ENCODE assay signal across 17 mouse cellular contexts in genomic region chr1:133408880-133409516, GRCm38 (mm10). TPM values are rescaled to one million over a fixed set of nuclear protein-coding genes. Genes with fewer than 3 reads are reported as not detected.
DNase-seq lines count a peak whose midpoint lies in the region; ATAC-seq lines count a peak whose summit lies in the region.
"Had no signal": no experiment of that assay in that cellular context is flagged by ENCODE, and none has a peak within 500 bp of the region (broad histone marks: within the 10 kb centered on the region; RNA-seq: fewer than 3 reads in every experiment).

No protein-coding gene starts in this region.

- peak overlapping the region; percentile 24; the same call in 1 of the 2 replicates for H3K4me2 ChIP-seq in midbrain, embryonic 11.5 days
- no peak overlapping the region for H3K4me2 ChIP-seq in midbrain, embryonic 15.5 days
- no peak overlapping the region; the same call in 1 of the 2 replicates for H3K4me2 ChIP-seq in neural tube, embryonic 12.5 days (replicated peaks)
- no peak overlapping the region for H3K4me2 ChIP-seq in intestine, embryonic 15.5 days (replicated peaks)
- H3K4me2 ChIP-seq: heart, embryonic 15.5 days; limb, embryonic 15.5 days had no signal

- no peaks in the 10 kb centered on the region for H3K36me3 ChIP-seq in heart, embryonic 10.5 days
- H3K36me3 ChIP-seq in midbrain, embryonic 11.5 days (ENCODE audit: control insufficient read depth, insufficient read depth, low read length) = no peaks in the 10 kb centered on the region
- no peaks in the 10 kb centered on the region for H3K36me3 ChIP-seq in midbrain, embryonic 15.5 days (replicated peaks)
- H3K36me3 ChIP-seq in neural tube, embryonic 12.5 days = no peaks in the 10 kb centered on the region
- no peaks in the 10 kb centered on the region for H3K36me3 ChIP-seq in intestine, embryonic 15.5 days
- H3K36me3 ChIP-seq: heart, embryonic 15.5 days; limb, embryonic 15.5 days had no signal

- ATAC-seq in midbrain, embryonic 11.5 days (ENCODE audit: low FRiP score) = peak; percentile 57
- no peak for ATAC-seq in midbrain, embryonic 15.5 days (replicated peaks)
- ATAC-seq in neural tube, embryonic 12.5 days (ENCODE audit: low FRiP score, low read depth) = peak; percentile 13; the same call in 1 of the 2 replicates
- ATAC-seq in intestine, embryonic 15.5 days = no peak
- ATAC-seq: forebrain, embryonic 16.5 days; intestine, postnatal 0 days had no signal

- H3K4me1 ChIP-seq in heart, embryonic 10.5 days = peaks cover 62% of the 10 kb centered on the region
- peaks cover 54% of the 10 kb centered on the region for H3K4me1 ChIP-seq in midbrain, embryonic 11.5 days (ENCODE audit: control insufficient read depth, insufficient read depth, low read length)
- H3K4me1 ChIP-seq in midbrain, embryonic 15.5 days = peaks cover 10% of the 10 kb centered on the region; the same call in 1 of the 2 replicates
- H3K4me1 ChIP-seq in neural tube, embryonic 12.5 days = peaks cover 17% of the 10 kb centered on the region
- H3K4me1 ChIP-seq in intestine, embryonic 15.5 days (replicated peaks) = peaks cover 38% of the 10 kb centered on the region

- H3K27me3 ChIP-seq in heart, embryonic 10.5 days (ENCODE audit: insufficient read depth, poor library complexity, severe bottlenecking) = no peaks in the 10 kb centered on the region
- H3K27me3 ChIP-seq in midbrain, embryonic 11.5 days (ENCODE audit: control insufficient read depth, insufficient read depth, low read length) = no peaks in the 10 kb centered on the region
- no peaks in the 10 kb centered on the region for H3K27me3 ChIP-seq in midbrain, embryonic 15.5 days (replicated peaks)
- no peaks in the 10 kb centered on the region for H3K27me3 ChIP-seq in neural tube, embryonic 12.5 days (replicated peaks)
- no peaks in the 10 kb centered on the region for H3K27me3 ChIP-seq in intestine, embryonic 15.5 days (replicated peaks)
- H3K27me3 ChIP-seq: heart, embryonic 15.5 days; limb, embryonic 15.5 days had no signal

- H3K4me3 ChIP-seq in heart, embryonic 10.5 days = no peak overlapping the region
- no peak overlapping the region for H3K4me3 ChIP-seq in midbrain, embryonic 11.5 days (ENCODE audit: low read depth, low read length)
- no peak overlapping the region for H3K4me3 ChIP-seq in midbrain, embryonic 15.5 days
- no peak overlapping the region for H3K4me3 ChIP-seq in neural tube, embryonic 12.5 days
- H3K4me3 ChIP-seq in intestine, embryonic 15.5 days (replicated peaks) = no peak overlapping the region
- H3K4me3 ChIP-seq: heart, embryonic 15.5 days; limb, embryonic 15.5 days had no signal

- intact Hi-C loops in heart, postnatal 36 days (cut with DNase I) = no loop called here

- no peaks in the 10 kb centered on the region for H3K9me3 ChIP-seq in heart, embryonic 10.5 days
- H3K9me3 ChIP-seq in midbrain, embryonic 11.5 days (ENCODE audit: control insufficient read depth, low read length) = no peaks in the 10 kb centered on the region
- H3K9me3 ChIP-seq in midbrain, embryonic 15.5 days = no peaks in the 10 kb centered on the region
- no peaks in the 10 kb centered on the region for H3K9me3 ChIP-seq in neural tube, embryonic 12.5 days
- no peaks in the 10 kb centered on the region for H3K9me3 ChIP-seq in intestine, embryonic 15.5 days
- H3K9me3 ChIP-seq: heart, embryonic 15.5 days; limb, embryonic 15.5 days had no signal

- peak overlapping the region; percentile 73 for H3K27ac ChIP-seq in heart, embryonic 10.5 days
- peak overlapping the region; percentile 44 for H3K27ac ChIP-seq in midbrain, embryonic 11.5 days (ENCODE audit: low read depth, low read length)
- H3K27ac ChIP-seq in midbrain, embryonic 15.5 days = no peak overlapping the region
- H3K27ac ChIP-seq in neural tube, embryonic 12.5 days = no peak overlapping the region
- H3K27ac ChIP-seq in intestine, embryonic 15.5 days = no peak overlapping the region
- H3K27ac ChIP-seq: limb, embryonic 15.5 days had no signal

- H3K9ac ChIP-seq in midbrain, embryonic 11.5 days (ENCODE audit: low read length) = peak overlapping the region; percentile 42
- H3K9ac ChIP-seq in midbrain, embryonic 15.5 days = no peak overlapping the region
- no peak overlapping the region for H3K9ac ChIP-seq in neural tube, embryonic 12.5 days
- H3K9ac ChIP-seq in intestine, embryonic 15.5 days = no peak overlapping the region
- H3K9ac ChIP-seq: heart, embryonic 15.5 days; limb, embryonic 15.5 days had no signal

- 24% methylated on average over 6 of the region's 6 CpGs for WGBS in heart, embryonic 10.5 days
- 8% methylated on average over 6 of the region's 6 CpGs for WGBS in midbrain, embryonic 11.5 days
- WGBS in midbrain, embryonic 15.5 days = 8% methylated on average over 6 of the region's 6 CpGs
- 8% methylated on average over 6 of the region's 6 CpGs for WGBS in neural tube, embryonic 12.5 days
- WGBS in intestine, embryonic 15.5 days = 23% methylated on average over 6 of the region's 6 CpGs

- DNase-seq in heart, embryonic 10.5 days (ENCODE audit: low spot score) = no peak
- no peak for DNase-seq in heart, postnatal 36 days
- DNase-seq in midbrain, embryonic 11.5 days (ENCODE audit: low spot score, missing footprints) = peak; percentile 91
- peak; percentile 37 for DNase-seq in kidney, postnatal 10 days
- no peak for DNase-seq in right cerebral cortex, postnatal 4 days
- DNase-seq: cerebellum, adult 2 months; gastrocnemius, postnatal 36 days; layer of hippocampus, postnatal 36 days had no signal

RNA-seq across cellular contexts. Expression of gene Sox13, which starts 15.2 kb away (rescaled TPM):
- 4.2 and 8.5 TPM in 2 replicates for polyA plus RNA-seq in heart, embryonic 10.5 days (2016; fragmentation: Nextera tagmentation; extraction: Ambion mirVana)
- total RNA-seq in heart, postnatal 36 days (2021) = 10 to 100 TPM; 16.1 to 16.7 TPM
- polyA plus RNA-seq in midbrain, embryonic 11.5 days (2014; fragmentation: Nextera tagmentation; extraction: Ambion mirVana) = 22.3 and 23.9 TPM in 2 replicates
- polyA plus RNA-seq in midbrain, embryonic 15.5 days (2015; fragmentation: Nextera tagmentation; extraction: Ambion mirVana) = 6.5 and 7.4 TPM in 2 replicates
- polyA plus RNA-seq in neural tube, embryonic 12.5 days (2016; fragmentation: Nextera tagmentation; extraction: Ambion mirVana) = 14.2 and 14.8 TPM in 2 replicates
- 9.0 and 11.4 TPM in 2 replicates for polyA plus RNA-seq in intestine, embryonic 15.5 days (2015; fragmentation: Nextera tagmentation; extraction: Ambion mirVana)
- total RNA-seq: MEL had no signal

RNA-seq across cellular contexts. Expression of gene Etnk2, which starts 45.6 kb away (rescaled TPM):
- polyA plus RNA-seq in heart, embryonic 10.5 days (2016; fragmentation: Nextera tagmentation; extraction: Ambion mirVana) = 1.5 and 2.1 TPM in 2 replicates
- total RNA-seq in heart, postnatal 36 days (2021) = under 1 TPM; 0.38 to 0.50 TPM
- polyA plus RNA-seq in midbrain, embryonic 11.5 days (2014; fragmentation: Nextera tagmentation; extraction: Ambion mirVana) = 2.1 and 2.5 TPM in 2 replicates
- polyA plus RNA-seq in midbrain, embryonic 15.5 days (2015; fragmentation: Nextera tagmentation; extraction: Ambion mirVana) = 20.0 and 21.9 TPM in 2 replicates
- polyA plus RNA-seq in neural tube, embryonic 12.5 days (2016; fragmentation: Nextera tagmentation; extraction: Ambion mirVana) = 5.6 TPM in 2 replicates
- polyA plus RNA-seq in intestine, embryonic 15.5 days (2015; fragmentation: Nextera tagmentation; extraction: Ambion mirVana) = 3.3 and 3.5 TPM in 2 replicates
- total RNA-seq: neutrophil, adult 5-6 weeks had no signal

RNA-seq across cellular contexts. Expression of gene Ren1, which starts 58.7 kb away (rescaled TPM):
- 0.11 and 0.34 TPM in 2 replicates for polyA plus RNA-seq in heart, embryonic 10.5 days (2016; fragmentation: Nextera tagmentation; extraction: Ambion mirVana)
- under 1 TPM in 1 of 2 experiments, not detected in 1; 0.22 TPM for total RNA-seq in heart, postnatal 36 days (2021)
- polyA plus RNA-seq in midbrain, embryonic 11.5 days (2014; fragmentation: Nextera tagmentation; extraction: Ambion mirVana) = not detected in 2 replicates
- 0.18 TPM in 1 of 2 replicates, not detected in the other for polyA plus RNA-seq in midbrain, embryonic 15.5 days (2015; fragmentation: Nextera tagmentation; extraction: Ambion mirVana)
- polyA plus RNA-seq in neural tube, embryonic 12.5 days (2016; fragmentation: Nextera tagmentation; extraction: Ambion mirVana) = 0.11 and 0.20 TPM in 2 replicates
- polyA plus RNA-seq in intestine, embryonic 15.5 days (2015; fragmentation: Nextera tagmentation; extraction: Ambion mirVana) = 2.7 and 8.5 TPM in 2 replicates
- total RNA-seq: gastrocnemius, postnatal 36 days; layer of hippocampus, postnatal 36 days; neutrophil, adult 5-6 weeks had no signal
- polyA plus RNA-seq: forebrain, embryonic 16.5 days had no signal

Comparison
In these comparisons a context has a peak if more than half of its experiments do, and no peak if none do; other contexts are left out.
1. H3K27ac ChIP-seq: peak in heart, embryonic 10.5 days (single experiment) and midbrain, embryonic 11.5 days (single experiment); none in midbrain, embryonic 15.5 days (single experiment), neural tube, embryonic 12.5 days (single experiment) and intestine, embryonic 15.5 days (single experiment).
2. ATAC-seq: peak in midbrain, embryonic 11.5 days (single experiment) and neural tube, embryonic 12.5 days (single experiment); none in midbrain, embryonic 15.5 days (single experiment) and intestine, embryonic 15.5 days (single experiment).
3. DNase-seq: peak in midbrain, embryonic 11.5 days (single experiment) and kidney, postnatal 10 days (single experiment); none in heart, embryonic 10.5 days (single experiment), heart, postnatal 36 days (0 of 2) and right cerebral cortex, postnatal 4 days (single experiment).